Mouse (Mus musculus) mesoderm, embryonic 11.5 days (tissue): ENCODE results near the gene Ccdc57.
A peak's percentile ranks its signal among the peaks of the same experiment; 100 is the strongest.
"Not testable (repeated sequence)": the region's sequence is repeated elsewhere in the genome, so short reads cannot be mapped to it uniquely, and the experiment has no call there.

Experiments used
- DNase-seq: peaks from one replicate; pipeline ENCODE4 v3.0.0-alpha.2; 2012; ENCODE audit warnings: low read depth, low spot score

The Ccdc57 gene

DNA sequence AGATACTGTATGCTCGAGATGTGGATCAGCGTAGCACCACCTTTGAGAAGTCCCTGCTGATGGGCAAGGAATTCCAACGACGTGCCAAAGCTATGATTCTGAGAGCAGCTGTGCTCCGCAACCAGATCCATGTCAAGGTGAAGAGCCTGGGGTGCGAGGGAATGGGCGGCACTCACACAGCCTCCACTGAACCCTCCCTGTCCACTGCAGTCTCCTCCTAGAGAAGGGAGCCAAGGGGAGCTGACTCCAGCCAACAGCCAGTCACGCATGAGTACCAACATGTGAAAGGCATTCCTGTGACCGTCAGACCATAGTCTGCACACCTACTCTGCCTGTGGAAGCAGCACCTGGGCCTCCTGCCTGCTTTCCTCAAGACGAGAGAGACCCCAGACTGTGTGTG is 144.2 kb downstream of the Ccdc57 start:
- not testable (repeated sequence) for DNase-seq

DNA sequence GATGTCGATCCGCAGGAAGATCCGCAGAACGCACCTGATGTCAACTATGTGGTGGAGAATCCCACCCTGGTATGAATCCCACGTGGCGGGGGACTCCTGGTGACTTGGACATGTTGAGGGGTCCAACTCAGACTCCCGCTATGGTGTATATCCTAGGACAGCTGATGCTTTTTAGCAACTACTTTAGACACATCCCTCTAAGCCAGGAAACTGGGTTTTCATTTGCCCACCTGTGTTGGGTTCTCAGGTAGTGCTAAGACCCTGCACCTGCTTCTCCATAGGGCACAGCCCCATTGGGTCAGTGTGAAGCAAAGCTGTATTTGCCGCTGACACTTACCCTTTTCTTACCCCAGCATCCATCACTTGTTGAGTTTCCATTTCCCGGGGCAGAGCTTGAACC is 147.5 kb downstream of the Ccdc57 start:
- DNase-seq: no peak

DNA sequence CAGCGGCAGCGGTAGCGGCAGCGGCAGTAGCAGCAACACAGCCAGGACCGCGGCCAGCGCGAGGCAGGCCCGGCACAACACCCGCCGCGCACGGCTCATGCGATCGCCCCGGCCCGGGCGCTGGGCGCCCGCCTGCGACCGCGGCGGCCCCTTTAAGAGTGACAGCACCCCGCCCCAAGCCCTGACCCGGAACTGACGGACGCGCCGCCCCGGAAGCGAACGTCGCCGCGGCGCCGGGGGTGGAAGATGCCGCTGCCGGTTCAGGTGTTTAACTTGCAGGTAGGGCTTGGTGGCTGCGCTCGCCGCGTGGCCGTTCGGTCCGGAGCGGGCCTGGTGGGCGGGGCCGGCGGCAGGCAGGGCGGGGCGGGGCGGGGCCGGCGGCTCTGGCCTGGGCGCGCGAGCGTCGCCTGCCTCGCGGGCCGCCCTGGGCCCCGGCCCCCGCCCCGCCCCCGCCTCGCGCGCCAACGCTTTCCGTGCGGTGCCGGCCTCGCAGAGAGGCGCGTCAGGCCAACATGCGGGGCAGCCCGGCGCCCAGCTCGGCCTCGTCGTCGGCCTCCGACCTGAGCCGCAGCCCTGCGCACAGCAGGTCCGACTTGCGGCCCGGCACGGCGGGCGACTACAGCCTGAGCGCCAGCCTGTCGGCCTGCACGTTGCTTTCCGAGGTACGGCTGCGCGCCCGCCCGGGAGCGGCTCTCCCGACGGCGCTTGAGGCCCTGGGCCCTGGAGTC is 148.4 kb downstream of the Ccdc57 start, which contains the start of the genes Rfng and Gps1:
Rfng (minus strand) TSS at position 144 of the 728 bp plus-strand sequence.
Gps1 (plus strand) TSS at position 209 of the 728 bp plus-strand sequence.
- DNase-seq: peak; percentile 77

DNA sequence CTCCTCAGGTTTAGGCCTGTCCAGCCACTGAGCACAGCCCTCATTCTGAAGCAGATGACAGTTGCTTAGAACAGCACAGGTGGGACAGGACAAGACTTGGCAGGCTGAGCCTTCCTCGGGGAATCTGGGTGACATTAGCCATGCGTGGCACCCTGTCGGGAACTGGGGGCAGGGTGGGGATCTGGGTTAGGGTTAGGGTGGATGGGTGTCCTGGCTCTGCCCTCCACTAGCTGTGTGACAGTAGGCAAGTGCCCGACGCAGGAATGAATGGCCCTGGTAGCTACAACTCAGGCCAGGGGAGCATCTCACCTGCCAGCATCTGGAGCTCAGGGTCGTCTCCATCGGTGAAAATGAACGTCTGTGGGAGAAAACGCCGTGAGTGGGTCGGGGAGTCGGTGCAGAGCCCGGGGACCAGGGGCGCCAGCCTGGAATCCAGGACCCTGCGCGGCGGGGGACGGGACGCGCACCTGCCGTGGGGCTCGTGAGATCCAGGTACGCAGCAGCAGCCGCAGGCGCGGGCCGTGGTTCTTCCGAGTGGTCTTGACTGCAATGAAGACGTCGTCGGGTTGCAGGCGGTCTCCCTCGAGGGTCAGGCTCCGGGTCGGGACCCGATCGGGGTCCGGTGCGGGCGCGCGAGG is 149.1 kb downstream of the Ccdc57 start:
- no peak for DNase-seq

DNA sequence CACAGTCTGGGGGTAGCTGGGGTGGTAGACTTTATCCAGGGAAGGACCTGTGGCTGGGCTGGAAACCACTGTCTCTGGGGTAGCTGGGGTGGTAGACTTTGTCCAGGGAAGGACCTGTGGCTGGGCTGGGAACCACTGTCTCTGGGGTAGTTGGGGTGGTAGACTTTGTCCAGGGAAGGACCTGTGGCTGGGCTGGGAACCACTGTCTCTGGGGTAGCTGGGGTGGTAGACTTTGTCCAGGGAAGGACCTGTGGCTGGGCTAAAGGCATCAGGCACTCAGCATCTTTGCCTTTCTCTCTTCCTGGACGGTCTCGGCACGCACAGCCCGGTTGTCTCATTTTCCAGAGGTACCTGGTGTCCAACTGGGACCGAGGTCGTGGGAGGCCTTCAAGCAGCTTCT is 151.3 kb downstream of the Ccdc57 start:
- not testable (repeated sequence) for DNase-seq

DNA sequence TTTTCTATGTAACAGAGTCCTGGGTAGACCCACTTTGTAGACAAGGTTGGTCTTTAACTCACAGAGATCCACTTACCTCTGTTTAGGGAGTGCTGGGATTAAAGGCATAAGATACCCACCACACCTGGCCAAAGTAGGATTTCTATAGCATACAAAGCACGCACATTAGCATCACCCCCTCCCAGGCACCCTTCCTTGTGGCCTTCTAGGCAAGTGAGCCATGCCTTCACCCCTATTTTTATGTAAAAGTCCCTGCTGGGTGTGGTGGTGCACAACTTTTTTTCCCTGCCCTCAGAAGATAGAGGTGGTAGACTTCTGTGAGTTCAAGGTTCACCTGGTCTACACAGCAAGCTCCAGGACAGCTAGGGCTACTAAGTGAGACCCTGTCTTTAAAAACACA is 152.8 kb downstream of the Ccdc57 start:
- no peak for DNase-seq

DNA sequence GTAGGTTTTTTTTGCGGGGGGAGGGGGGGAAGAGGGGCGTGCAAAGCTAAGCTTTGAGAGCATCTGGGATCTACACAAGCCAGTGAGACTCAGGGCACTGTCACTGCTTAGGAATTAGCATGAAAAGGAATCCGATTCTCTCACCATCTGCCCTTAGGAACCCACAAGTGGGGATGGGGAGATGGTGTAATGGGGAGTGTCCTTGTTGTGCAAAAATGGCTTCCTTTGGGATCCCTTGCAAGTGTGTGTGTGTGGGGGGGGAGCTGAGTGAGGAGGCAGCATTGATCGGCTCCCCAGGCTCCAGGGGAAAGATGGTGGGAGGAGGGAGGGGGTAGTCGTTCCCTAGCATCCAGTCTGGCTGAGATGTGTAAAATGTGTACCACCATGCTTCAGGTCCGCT is 155.5 kb downstream of the Ccdc57 start:
- DNase-seq: no peak
